Mouse (Mus musculus) left cerebral cortex, postnatal 14 days (tissue): ENCODE measurements around the gene Umad1. TPM values are rescaled to one million over a fixed set of nuclear protein-coding genes. Genes with fewer than 3 reads are reported as not detected.

Experiments used
- DNase-seq, 2 experiments: peaks; one replicate each; pipeline ENCODE4 v3.0.0; 2021 to 2022; ENCODE audit warnings: low spot score in 2 of 2, mixed read lengths in 1 of 2
- intact Hi-C: fragments of 180-260 bp; cut with DNase I; formaldehyde crosslinking; loops from one replicate; pipeline ENCODE4 v1.15.1; 2025
- total RNA-seq, 2 experiments: library from RNA; stranded (reverse); gene quantifications; 2 replicates each; pipeline ENCODE4 v1.2.3; 2021

Gene Umad1
- total RNA-seq, 2 experiments from 2014 or later, result 32.6 to 33.5 TPM

DNA sequence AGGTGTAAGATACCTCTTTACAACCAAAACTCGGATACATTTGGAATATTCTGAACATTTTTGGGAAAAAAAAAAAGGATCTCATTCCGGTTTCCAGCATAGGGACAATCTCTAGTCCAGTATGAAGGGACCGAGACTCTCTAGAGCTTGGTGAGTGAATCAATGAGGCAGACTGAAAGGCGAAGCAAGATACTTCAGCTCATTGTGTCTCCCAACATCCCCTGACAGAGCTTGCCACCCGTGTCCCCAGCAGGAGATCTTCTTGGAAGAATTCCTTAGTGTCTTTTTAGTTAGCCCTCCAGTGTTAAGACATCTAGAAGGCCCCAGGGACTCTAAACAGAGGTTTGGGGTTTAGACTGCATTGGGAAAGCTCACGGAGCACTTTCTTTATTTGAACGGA, 230.2 kb downstream of the Umad1 start:
- intact Hi-C loops, result no loop called here
- no peak for DNase-seq

DNA sequence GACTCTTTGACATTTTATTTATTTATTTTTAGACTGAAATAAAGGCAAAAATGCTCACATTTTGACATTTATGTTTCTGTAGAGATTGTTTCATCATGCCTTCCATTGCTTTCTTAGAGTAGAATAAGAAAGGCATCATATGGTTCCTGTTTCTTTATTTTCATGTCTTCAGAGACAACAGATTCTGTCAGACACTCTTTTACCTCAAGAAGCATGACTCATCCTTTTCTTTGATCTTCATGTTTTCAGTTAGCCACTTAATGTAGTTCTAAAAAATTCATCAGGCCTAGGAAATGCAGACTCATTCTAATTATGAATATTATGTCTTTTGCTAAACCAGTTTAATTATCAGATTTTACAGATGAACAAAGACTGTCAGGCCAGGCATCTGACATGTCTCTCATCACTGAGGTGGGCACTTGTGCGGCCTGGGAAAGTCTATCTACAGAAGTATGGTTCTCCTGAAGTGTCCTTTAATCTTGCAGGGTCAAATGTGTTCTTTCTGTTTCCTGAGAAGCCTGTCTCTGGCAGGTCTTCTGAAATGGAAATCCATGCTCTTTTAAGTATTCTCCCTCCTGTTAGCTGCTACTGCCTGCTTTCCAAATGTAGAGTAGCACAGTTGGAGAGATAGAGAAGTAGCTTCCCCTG, 231.0 kb downstream of the Umad1 start:
- intact Hi-C loops, result no loop called here
- no peak for DNase-seq

- intact Hi-C loops, result no loop called here
- DNase-seq, result no peak
Measured at GRCm38 (mm10) chr6:8492248-8492647, 233.2 kb downstream of the Umad1 start.

GRCm38 (mm10) chr6:8495109-8495826, 236.2 kb downstream of the Umad1 start:
- DNase-seq, result no peak
- intact Hi-C loops, result no loop called here

DNA sequence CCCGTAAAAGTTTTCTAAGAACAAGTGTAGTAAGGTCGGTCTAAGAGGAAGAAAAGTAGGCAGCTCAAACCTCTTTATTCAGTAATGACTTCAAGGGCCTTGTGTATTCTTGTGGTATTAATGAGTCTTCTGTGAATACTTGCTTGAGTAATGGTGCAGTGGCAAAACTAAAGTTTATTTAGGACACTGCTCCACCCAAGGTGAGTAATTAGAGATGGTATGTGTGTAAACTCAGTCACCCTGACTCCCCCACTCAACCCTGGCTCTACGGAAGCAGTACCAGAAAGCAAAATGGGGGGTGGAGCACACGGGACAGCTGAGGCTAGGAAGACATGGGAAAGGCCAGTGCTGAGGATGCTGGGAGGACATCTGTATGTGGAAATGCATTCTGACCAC, 236.7 kb downstream of the Umad1 start:
- no peak for DNase-seq
- intact Hi-C loops, result no loop called here

DNA sequence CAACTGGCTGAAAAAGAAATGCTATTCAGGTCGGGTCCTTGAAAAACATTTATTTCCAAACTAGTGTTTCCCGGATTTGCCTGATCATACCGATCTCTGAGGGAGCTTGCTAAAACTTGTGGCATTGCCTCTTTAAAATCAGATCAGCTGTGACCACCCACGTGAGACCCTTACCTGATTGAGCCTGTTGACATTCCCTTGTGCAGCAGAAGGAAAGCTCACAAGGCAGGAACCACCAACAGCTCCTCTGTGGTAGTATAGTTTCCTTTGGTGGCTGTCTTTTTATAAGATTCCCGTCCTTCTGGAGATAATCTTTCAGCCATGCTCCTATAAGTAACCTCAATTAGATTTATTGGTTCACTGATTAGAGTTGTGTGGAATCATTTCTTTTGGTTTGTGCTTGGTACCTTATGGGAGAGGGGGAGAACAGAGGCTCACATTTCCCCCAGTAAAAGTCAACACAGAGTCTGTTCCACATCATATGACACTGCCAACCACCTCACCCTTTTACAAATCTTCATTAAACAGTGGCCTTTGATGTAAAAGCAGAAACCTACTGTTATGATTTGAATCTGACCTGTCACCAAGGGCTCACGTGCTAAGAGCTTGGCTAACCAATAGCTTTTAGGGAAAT, 238.3 kb downstream of the Umad1 start:
- DNase-seq, result no peak
- intact Hi-C loops, result no loop called here

DNA sequence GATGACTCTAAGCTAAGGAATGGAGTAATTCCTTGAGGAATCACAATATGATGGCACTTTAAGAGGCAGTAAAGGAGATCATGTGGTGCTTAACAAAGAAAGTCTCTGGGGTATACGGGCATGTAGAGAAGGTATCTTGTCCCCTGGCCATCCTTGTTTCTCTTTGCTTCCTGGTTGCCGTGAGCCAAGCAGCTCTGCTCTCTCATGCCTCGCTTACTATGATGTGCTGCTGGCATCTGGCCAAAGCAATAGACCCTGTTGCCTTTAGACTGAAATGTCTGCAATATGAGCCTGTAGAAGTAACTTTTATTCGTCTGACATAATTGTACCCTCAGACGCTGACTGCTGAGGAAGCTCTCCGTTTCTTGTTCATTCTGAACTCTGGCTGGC, 238.8 kb downstream of the Umad1 start:
- DNase-seq, result no peak
- intact Hi-C loops, result no loop called here

- intact Hi-C loops, result no loop called here
- DNase-seq, result no peak
Measured at GRCm38 (mm10) chr6:8498961-8499360, 239.9 kb downstream of the Umad1 start.

DNA sequence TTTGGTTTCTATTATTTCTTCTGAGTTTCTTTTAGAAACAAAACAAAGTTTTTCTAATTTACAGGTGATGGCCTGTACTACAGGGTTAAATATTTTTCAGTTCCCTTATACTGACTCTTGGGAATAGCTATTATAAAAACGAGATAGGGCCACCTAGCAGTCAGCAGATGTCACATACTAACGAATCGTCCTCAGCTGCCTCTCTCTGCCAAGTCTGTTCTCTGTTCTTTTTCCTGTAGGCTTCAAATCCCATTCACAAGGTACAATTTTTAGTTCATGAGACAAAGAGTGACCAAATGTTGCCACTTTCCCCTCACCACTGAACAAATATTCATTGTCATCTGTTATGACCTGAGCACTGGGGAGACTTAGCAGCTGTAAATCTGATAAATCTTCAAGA, 244.9 kb downstream of the Umad1 start:
- intact Hi-C loops, result no loop called here
- no peak for DNase-seq

- intact Hi-C loops, result loop anchor here (5.0 kb wide), 1 partner anchor 227 kb away; no protein-coding TSS in a partner anchor
- DNase-seq, result no peak
Measured at GRCm38 (mm10) chr6:8504521-8505228, 245.6 kb downstream of the Umad1 start.

GRCm38 (mm10) chr6:8506631-8507030, 247.5 kb downstream of the Umad1 start:
- intact Hi-C loops, result loop anchor here (5.0 kb wide), 1 partner anchor 229 kb away; no protein-coding TSS in a partner anchor
- no peak for DNase-seq

Other genes starting within 250 kb of the Umad1 start
- 1 to 10 TPM; 1.0 to 1.1 TPM for gene Col28a1, start 66.7 kb upstream of the Umad1 start, total RNA-seq
- 10 to 100 TPM; 22.1 to 24.3 TPM for gene Mios, start 50.1 kb upstream of the Umad1 start, total RNA-seq
- 10 to 100 TPM; 15.0 to 16.6 TPM for gene Rpa3, start 115 bp upstream of the Umad1 start, total RNA-seq
- 1 to 10 TPM; 2.7 to 7.7 TPM for gene Gm45062, start 162 bp downstream of the Umad1 start, total RNA-seq